Mouse (Mus musculus) colon, adult 2 months (tissue): ENCODE data around the gene Pde4d. TPM values are rescaled to one million over a fixed set of nuclear protein-coding genes. Genes with fewer than 3 reads are reported as not detected.

Experiments
- polyA plus RNA-seq: library from polyadenylated mRNA; depleted of rRNA; stranded (reverse); fragments of >200 nt; gene quantifications from 2 replicates; pipeline ENCODE4 v1.2.3, GENCODE M21; 2012; rRNA removed

Pde4d gene
- 9.4 and 11.6 TPM in 2 replicates for polyA plus RNA-seq

DNA sequence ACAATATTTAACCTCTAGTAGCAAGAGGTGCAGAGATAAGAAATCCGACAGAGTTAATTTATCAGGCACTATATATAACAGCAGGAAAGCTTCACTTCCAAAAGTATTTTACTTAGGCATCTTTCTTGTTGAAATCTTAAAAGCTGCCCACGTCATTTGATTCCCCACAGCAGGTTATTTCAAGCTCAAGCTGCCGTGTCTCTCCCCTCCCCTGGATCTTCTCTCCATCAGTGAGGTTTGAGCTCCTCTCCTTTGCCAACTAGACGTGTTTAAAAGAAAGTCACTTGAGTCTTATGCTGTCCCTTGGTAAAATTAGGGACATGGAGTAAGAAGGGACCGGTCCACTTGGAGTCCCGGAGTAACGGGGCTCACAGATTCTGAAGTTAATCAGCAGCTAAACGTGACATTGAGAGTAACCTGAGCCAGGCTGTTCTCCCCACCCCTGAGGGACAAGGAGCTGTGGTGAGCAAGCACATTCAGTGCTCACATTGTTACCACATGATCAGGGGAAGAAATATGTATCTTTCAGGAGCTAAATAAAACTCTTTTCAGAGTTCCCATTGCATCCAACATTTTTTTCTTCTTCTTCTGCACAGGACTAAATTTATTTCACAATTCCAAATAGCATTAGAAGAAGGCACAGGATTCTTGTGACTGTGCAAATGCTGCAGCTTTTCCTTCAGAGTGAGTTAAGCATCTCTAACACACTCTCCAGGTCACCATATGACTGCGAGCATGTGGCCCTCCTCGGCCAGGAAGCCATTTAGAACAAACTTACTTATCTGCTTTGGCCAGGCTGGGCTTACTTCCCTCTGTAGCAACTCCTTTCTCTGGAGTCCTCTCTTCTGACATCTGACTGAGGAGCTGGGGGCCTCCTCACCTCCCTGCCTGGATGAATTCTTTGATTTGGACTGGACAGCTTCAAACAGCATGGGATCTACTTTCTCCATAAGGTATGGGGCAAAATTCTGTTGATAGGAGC is at the start of gene Pde4d:
Gene Pde4d, plus strand, starts transcription at position 833 of the 982 bp plus-strand sequence.

Other genes with a start within 250 kb of the Pde4d start
- 6.4 and 7.8 TPM in 2 replicates for gene Elovl7, start 235.5 kb upstream of the Pde4d start, polyA plus RNA-seq
- 0.63 and 0.96 TPM in 2 replicates for gene Depdc1b, start 133.6 kb upstream of the Pde4d start, polyA plus RNA-seq